Mouse (Mus musculus) MEL (cell line): ENCODE measurements around the gene Ppfia2. TPM values are rescaled to one million over a fixed set of nuclear protein-coding genes. Genes with fewer than 3 reads are reported as not detected.

Experiments used
- DNase-seq: peaks from one replicate; pipeline ENCODE4 v3.0.0; 2011; ENCODE audit warnings: low read depth, low spot score
- H3K27ac ChIP-seq: 2 replicates; pipeline ENCODE4 v1.5.1; 2012; ENCODE audit warnings: low read depth, mild to moderate bottlenecking, control low read depth, low read length, moderate library complexity; ENCODE audit not compliant: control insufficient read depth
- H3K27me3 ChIP-seq, 2 experiments: fragments of 150-350 bp in 1 of 2; sonication (generic) in 1 of 2; 2 replicates each; pipeline ENCODE4 v1.6.1; 2012; ENCODE audit warnings: low read length in 2 of 2, mild to moderate bottlenecking in 2 of 2, improper control_type of control experiment in 1 of 2, moderate library complexity in 1 of 2; ENCODE audit not compliant: insufficient read depth in 2 of 2, control insufficient read depth in 1 of 2
- H3K36me3 ChIP-seq, 2 experiments: 2 replicates each; pipeline ENCODE4 v1.6.1; 2012 to 2014; ENCODE audit warnings: low read length in 2 of 2, improper control_type of control experiment in 1 of 2, inconsistent platforms in 1 of 2, mild to moderate bottlenecking in 1 of 2; ENCODE audit not compliant: insufficient read depth in 2 of 2, control insufficient read depth in 1 of 2
- H3K4me1 ChIP-seq, 2 experiments: fragments of 150-350 bp in 1 of 2; sonication (generic) in 1 of 2; 2 replicates each; pipeline ENCODE4 v1.6.1; 2012; ENCODE audit warnings: low read length in 2 of 2, improper control_type of control experiment in 1 of 2, mild to moderate bottlenecking in 1 of 2; ENCODE audit not compliant: insufficient read depth in 2 of 2, control insufficient read depth in 1 of 2
- H3K4me3 ChIP-seq, 2 experiments: fragments of 150-350 bp in 1 of 2; sonication (generic) in 1 of 2; 2 replicates each; pipeline ENCODE4 v1.5.1; 2012; ENCODE audit warnings: low read depth in 2 of 2, low read length in 2 of 2, mild to moderate bottlenecking in 2 of 2, moderate library complexity in 2 of 2, control low read depth in 1 of 2, improper control_type of control experiment in 1 of 2; ENCODE audit not compliant: control insufficient read depth in 1 of 2, insufficient read depth in 1 of 2
- H3K79me2 ChIP-seq: 2 replicates; pipeline ENCODE4 v1.6.1; 2012; ENCODE audit warnings: mild to moderate bottlenecking, low read length, moderate library complexity; ENCODE audit not compliant: control insufficient read depth, poor library complexity, insufficient read depth
- H3K9ac ChIP-seq: 2 replicates; pipeline ENCODE4 v1.6.1; 2012; ENCODE audit warnings: low read depth, mild to moderate bottlenecking, control low read depth, low read length, moderate library complexity; ENCODE audit not compliant: control insufficient read depth, poor library complexity, severe bottlenecking
- H3K9me3 ChIP-seq: fragments of 150-350 bp; sonication (generic); replicated peaks from 2 replicates; pipeline ENCODE4 v1.6.1; 2012; ENCODE audit warnings: mild to moderate bottlenecking, low read length, improper control_type of control experiment, moderate library complexity; ENCODE audit not compliant: insufficient read depth
- CHD1 ChIP-seq: IDR thresholded peaks from 2 replicates; pipeline ENCODE4 v1.6.1; 2012; ENCODE audit warnings: low read depth, mild to moderate bottlenecking, inconsistent platforms, low read length, improper control_type of control experiment
- CHD2 ChIP-seq: IDR thresholded peaks from 2 replicates; pipeline ENCODE4 v1.6.1; 2011; ENCODE audit warnings: low read length, improper control_type of control experiment
- CTCF ChIP-seq, 3 experiments: IDR thresholded peaks in 2 of 3; conservative IDR thresholded peaks in 1 of 3; 2 replicates each; pipeline ENCODE4 v1.5.1; 2011 to 2012; ENCODE audit warnings: low read length in 3 of 3, low read depth in 2 of 3, mild to moderate bottlenecking in 2 of 3, improper control_type of control experiment in 1 of 3, inconsistent platforms in 1 of 3, mixed read lengths in 1 of 3, moderate library complexity in 1 of 3; ENCODE audit not compliant: control insufficient read depth in 1 of 3, insufficient read depth in 1 of 3, poor library complexity in 1 of 3, severe bottlenecking in 1 of 3
- E2F4 ChIP-seq: IDR thresholded peaks from 2 replicates; pipeline ENCODE4 v1.6.1; 2011; ENCODE audit warnings: low read depth, low read length, improper control_type of control experiment, borderline replicate concordance
- ELF1 ChIP-seq: IDR thresholded peaks from 2 replicates; pipeline ENCODE4 v1.6.1; 2014; ENCODE audit warnings: low read depth, mild to moderate bottlenecking, inconsistent platforms, low read length, improper control_type of control experiment, moderate library complexity
- ETS1 ChIP-seq: IDR thresholded peaks from 2 replicates; pipeline ENCODE4 v1.6.1; 2012; ENCODE audit warnings: low read depth, mild to moderate bottlenecking, inconsistent platforms, low read length, improper control_type of control experiment, moderate library complexity
- GATA1 ChIP-seq: IDR thresholded peaks from 2 replicates; pipeline ENCODE4 v1.6.1; 2011; ENCODE audit warnings: low read depth, low read length, improper control_type of control experiment
- HCFC1 ChIP-seq: IDR thresholded peaks from 2 replicates; pipeline ENCODE4 v1.6.1; 2012; ENCODE audit warnings: low read depth, mild to moderate bottlenecking, inconsistent platforms, low read length, improper control_type of control experiment, moderate library complexity
- JUND ChIP-seq: IDR thresholded peaks from 2 replicates; pipeline ENCODE4 v1.6.1; 2011; ENCODE audit warnings: low read depth, mild to moderate bottlenecking, improper control_type of control experiment, low read length
- KAT2A ChIP-seq: conservative IDR thresholded peaks from 2 replicates; pipeline ENCODE4 v1.6.1; 2012; ENCODE audit warnings: low read depth, low read length, improper control_type of control experiment, inconsistent platforms
- MAFK ChIP-seq: IDR thresholded peaks from 2 replicates; pipeline ENCODE4 v1.6.1; 2011; ENCODE audit warnings: low read depth, mild to moderate bottlenecking, low read length, improper control_type of control experiment, borderline replicate concordance
- MAX ChIP-seq: IDR thresholded peaks from 2 replicates; pipeline ENCODE4 v1.6.1; 2011; ENCODE audit warnings: low read length, improper control_type of control experiment
- MEF2A ChIP-seq: IDR thresholded peaks from 2 replicates; pipeline ENCODE4 v1.6.1; 2014; ENCODE audit warnings: low read depth, mild to moderate bottlenecking, inconsistent platforms, low read length, improper control_type of control experiment; ENCODE audit not compliant: poor library complexity, insufficient replicate concordance, severe bottlenecking; ENCODE audit errors: extremely low read depth
- MYB ChIP-seq: IDR thresholded peaks from 2 replicates; pipeline ENCODE4 v1.6.1; 2011; ENCODE audit warnings: mild to moderate bottlenecking, low read depth, low read length, improper control_type of control experiment
- NELFE ChIP-seq: IDR thresholded peaks from 2 replicates; pipeline ENCODE4 v1.6.1; 2011; ENCODE audit warnings: low read depth, low read length, improper control_type of control experiment
- NRF1 ChIP-seq: IDR thresholded peaks from 2 replicates; pipeline ENCODE4 v1.6.1; 2014; ENCODE audit warnings: low read depth, mild to moderate bottlenecking, inconsistent platforms, low read length, improper control_type of control experiment, moderate library complexity; ENCODE audit not compliant: poor library complexity, insufficient read depth, severe bottlenecking
- POLR2A ChIP-seq, 2 experiments: IDR thresholded peaks; 2 replicates each; pipeline ENCODE4 v1.6.1; 2011 to 2012; ENCODE audit warnings: low read length in 2 of 2, mild to moderate bottlenecking in 2 of 2, control low read depth in 1 of 2, improper control_type of control experiment in 1 of 2, low read depth in 1 of 2, moderate library complexity in 1 of 2; ENCODE audit not compliant: control insufficient read depth in 1 of 2, insufficient read depth in 1 of 2, poor library complexity in 1 of 2
- RAD21 ChIP-seq: IDR thresholded peaks from 2 replicates; pipeline ENCODE4 v1.6.1; 2011; ENCODE audit warnings: mild to moderate bottlenecking, low read depth, low read length, improper control_type of control experiment
- RCOR1 ChIP-seq: IDR thresholded peaks from 2 replicates; pipeline ENCODE4 v1.6.1; 2012; ENCODE audit warnings: low read depth, mild to moderate bottlenecking, inconsistent platforms, low read length, improper control_type of control experiment
- SMC3 ChIP-seq: IDR thresholded peaks from 2 replicates; pipeline ENCODE4 v1.6.1; 2011; ENCODE audit warnings: low read depth, low read length, improper control_type of control experiment
- TCF12 ChIP-seq: IDR thresholded peaks from 2 replicates; pipeline ENCODE4 v1.6.1; 2014; ENCODE audit warnings: low read depth, mild to moderate bottlenecking, inconsistent platforms, low read length, improper control_type of control experiment, moderate library complexity
- USF2 ChIP-seq, 2 experiments: IDR thresholded peaks; 2 replicates each; pipeline ENCODE4 v1.6.1; 2011 to 2012; ENCODE audit warnings: improper control_type of control experiment in 2 of 2, low read length in 2 of 2, borderline replicate concordance in 1 of 2, inconsistent platforms in 1 of 2, low read depth in 1 of 2, mild to moderate bottlenecking in 1 of 2; ENCODE audit not compliant: insufficient read depth in 1 of 2
- ZC3H11A ChIP-seq: IDR thresholded peaks from 2 replicates; pipeline ENCODE4 v1.6.1; 2012; ENCODE audit warnings: low read depth, mild to moderate bottlenecking, inconsistent platforms, low read length, improper control_type of control experiment
- ZMIZ1 ChIP-seq: IDR thresholded peaks from 2 replicates; pipeline ENCODE4 v1.6.1; 2012; ENCODE audit warnings: low read depth, mild to moderate bottlenecking, inconsistent platforms, low read length, improper control_type of control experiment, moderate library complexity
- polyA plus RNA-seq, 2 experiments: library from polyadenylated mRNA; stranded (reverse) in 1 of 2; unstranded in 1 of 2; fragments of >175 nt in 1 of 2; fragments of >200 nt in 1 of 2; gene quantifications; 2 replicates each; pipeline versions ENCODE4 v1.2.1 to v1.2.4; 2012; ENCODE audit warnings: low replicate concordance in 2 of 2, low read depth in 1 of 2; ENCODE audit not compliant: insufficient read length in 2 of 2, insufficient read depth in 1 of 2, missing spikeins in 1 of 2
- total RNA-seq: library from RNA; depleted of rRNA; stranded (reverse); fragments of 300-350 nt; gene quantifications from 2 replicates; pipeline ENCODE4 v1.2.3, GENCODE M21; 2012

Ppfia2 gene
- total and polyA plus RNA-seq, 3 experiments, result not detected

- DNase-seq, result no peak
- no peaks in the 10 kb centered on the region for H3K9me3 ChIP-seq
- no peaks in the 10 kb centered on the region for H3K27me3 ChIP-seq
- H3K4me3 ChIP-seq, result no peak overlapping the region
- no peaks in the 10 kb centered on the region for H3K36me3 ChIP-seq
- TF ChIP-seq CHD2 (no peak), GATA1 (no peak), CHD1 (no peak), USF2 (IDR thresholded peaks at IDR 0.05; ENCODE audit: borderline replicate concordance in 1 of 2, insufficient read depth in 1 of 2, low read depth in 1 of 2, low read length in 2 of 2) (no peak), SMC3 (no peak), E2F4 (no peak), ELF1 (no peak), ETS1 (no peak)
- TF ChIP-seq, all 39 proteins: peak for 0
- Histone ChIP-seq H3K79me2 (no peaks in the 10 kb centered on the region), H3K4me1 (no peaks in the 10 kb centered on the region), H3K9ac (no peak overlapping the region), H3K27ac (no peak overlapping the region)
These were observed 454.2 kb downstream of the Ppfia2 start for GRCm38 (mm10) chr10:106924334-106924733.

GRCm38 (mm10) chr10:106924798-106925197 lies 454.7 kb downstream of the Ppfia2 start:
- Histone ChIP-seq H3K79me2 (no peaks in the 10 kb centered on the region), H3K4me1 (no peaks in the 10 kb centered on the region), H3K36me3 (no peaks in the 10 kb centered on the region)

More at GRCm38 (mm10) chr10:106924798-106925197, 454.7 kb downstream of the Ppfia2 start:
- H3K4me3 ChIP-seq, result no peak overlapping the region
- H3K27me3 ChIP-seq, result no peaks in the 10 kb centered on the region
- no peaks in the 10 kb centered on the region for H3K9me3 ChIP-seq
- TF ChIP-seq JUND (no peak), ELF1 (no peak), ZC3H11A (no peak), SMC3 (no peak), RAD21 (no peak), NELFE (no peak), TCF12 (no peak), ZMIZ1 (no peak), KAT2A (no peak), CTCF (IDR thresholded peaks at IDR 0.05 in 2 of 3, conservative IDR thresholded peaks at IDR 0.05 in 1 of 3; ENCODE audit: control insufficient read depth in 1 of 3, insufficient read depth in 1 of 3, low read depth in 2 of 3, low read length in 3 of 3, poor library complexity in 1 of 3, severe bottlenecking in 1 of 3) (no peak), MAX (no peak), POLR2A (IDR thresholded peaks at IDR 0.05; ENCODE audit: control insufficient read depth in 1 of 2, insufficient read depth in 1 of 2, low read depth in 1 of 2, low read length in 2 of 2, poor library complexity in 1 of 2) (no peak), MAFK (no peak), HCFC1 (no peak), MEF2A (no peak), RCOR1 (no peak), MYB (no peak), NRF1 (no peak)
- H3K9ac ChIP-seq, result no peak overlapping the region
- DNase-seq, result no peak
- H3K27ac ChIP-seq, result no peak overlapping the region
